Mouse (Mus musculus) lung, postnatal 0 days (tissue): Measurements from ENCODE around the gene Pabpc4. TPM values are rescaled to one million over a fixed set of nuclear protein-coding genes. Genes with fewer than 3 reads are reported as not detected.

Experiments used
- ATAC-seq: fragments of 200-750 bp; cut with Nextera tagmentation; 2 replicates; pipeline ENCODE4 v1.8.0; 2017; ENCODE audit warnings: moderate library complexity
- DNase-seq: peaks from one replicate; pipeline ENCODE4 v3.0.0-alpha.2; 2016; ENCODE audit warnings: low spot score
- H3K27ac ChIP-seq: fragments of 300-500 bp; sonication (generic); 2 replicates; pipeline ENCODE4 v1.5.1; 2014; ENCODE audit warnings: antibody characterized with exemption, mild to moderate bottlenecking, low read length, mixed read lengths
- H3K27me3 ChIP-seq: fragments of 300-500 bp; sonication (generic); replicated peaks from 2 replicates; pipeline ENCODE4 v1.6.1; 2014; ENCODE audit warnings: low read length, mixed read lengths; ENCODE audit not compliant: insufficient read depth
- H3K36me3 ChIP-seq: fragments of 300-500 bp; sonication (generic); 2 replicates; pipeline ENCODE4 v1.6.1; 2014; ENCODE audit warnings: low read length, mixed read lengths; ENCODE audit not compliant: insufficient read depth
- H3K4me1 ChIP-seq: fragments of 300-500 bp; sonication (generic); 2 replicates; pipeline ENCODE4 v1.6.1; 2014; ENCODE audit warnings: antibody characterized with exemption, low read depth, low read length, mixed read lengths; ENCODE audit not compliant: insufficient read depth
- H3K4me2 ChIP-seq: fragments of 300-500 bp; sonication (generic); replicated peaks from 2 replicates; pipeline ENCODE4 v1.6.1; 2014; ENCODE audit warnings: low read depth, mild to moderate bottlenecking, low read length, moderate library complexity, mixed read lengths
- H3K4me3 ChIP-seq: fragments of 300-500 bp; sonication (generic); 2 replicates; pipeline ENCODE4 v1.5.1; 2014; ENCODE audit warnings: low read depth, low read length
- H3K9ac ChIP-seq: fragments of 300-500 bp; sonication (generic); replicated peaks from 2 replicates; pipeline ENCODE4 v1.6.1; 2014; ENCODE audit warnings: low read depth, mild to moderate bottlenecking
- H3K9me3 ChIP-seq: fragments of 300-500 bp; sonication (generic); 2 replicates; pipeline ENCODE4 v1.6.1; 2016; ENCODE audit warnings: low read length, mixed read lengths
- CTCF ChIP-seq: IDR thresholded peaks from 2 replicates; pipeline ENCODE4 v1.5.1; 2016; ENCODE audit warnings: antibody characterized with exemption, mild to moderate bottlenecking
- EP300 ChIP-seq: IDR thresholded peaks from 2 replicates; pipeline ENCODE4 v1.6.1; 2016; ENCODE audit warnings: antibody characterized with exemption, mild to moderate bottlenecking, control low read depth
- WGBS: fragments of 180-500 bp; shearing (Covaris S2); extraction: QIAGEN DNeasy Blood & Tissue Kit; methylation state at CpG from one replicate; pipeline ENCODE4 v1.1.7; 2014; 5-methylcytosine and 5-hydroxymethylcytosine counted together
- polyA plus RNA-seq: library from polyadenylated mRNA; unstranded; fragments of >200 nt; fragmentation: Nextera tagmentation; extraction: Ambion mirVana; gene quantifications from 2 replicates; pipeline ENCODE4 v1.2.1, GENCODE M21; 2015

Gene Pabpc4
- polyA plus RNA-seq, 1 experiment from 2014 or later, result 11.4 TPM

DNA sequence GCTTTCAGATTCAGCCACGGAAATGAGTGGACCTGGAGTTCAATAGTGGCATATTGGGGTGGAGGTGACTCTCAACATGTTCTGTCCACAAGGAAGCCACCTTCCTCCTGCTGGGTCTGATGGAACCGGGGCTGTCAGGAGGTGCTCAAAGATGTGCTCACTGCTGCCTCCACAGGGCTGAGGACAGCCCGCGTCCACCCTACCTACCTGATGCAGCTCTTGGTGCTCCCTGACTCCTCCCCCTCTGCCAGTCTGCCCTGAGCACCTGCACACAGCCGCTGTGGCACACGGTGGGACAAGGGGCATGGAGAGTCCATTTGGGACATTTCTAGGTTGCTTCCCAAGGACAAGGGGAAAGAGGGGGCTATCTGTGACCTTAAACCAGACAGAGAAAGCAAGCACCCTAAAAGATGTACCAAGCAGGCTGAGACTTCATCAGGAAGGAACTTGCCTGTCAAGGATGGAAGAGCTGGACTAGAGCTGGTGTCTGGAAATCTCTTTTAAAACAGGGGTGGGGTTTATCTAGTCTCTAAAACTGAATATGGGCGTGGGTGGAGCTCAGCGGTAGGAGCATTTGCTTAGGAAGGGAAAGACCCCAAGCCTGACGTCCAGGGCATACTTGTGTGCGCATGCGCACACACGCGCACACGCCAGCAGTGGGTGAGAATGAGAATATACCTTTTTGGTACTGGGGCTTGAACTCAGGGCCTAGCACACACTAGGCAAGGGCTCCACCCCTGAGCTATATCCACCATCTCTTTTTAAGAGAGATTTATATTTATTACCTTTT lies 73.8 kb downstream of the Pabpc4 start:
- Histone ChIP-seq H3K4me3 (no peak overlapping the region), H3K36me3 (no peaks in the 10 kb centered on the region), H3K4me1 (no peaks in the 10 kb centered on the region), H3K9me3 (no peaks in the 10 kb centered on the region), H3K27ac (no peak overlapping the region), H3K9ac (no peak overlapping the region), H3K4me2 (no peak overlapping the region), H3K27me3 (no peaks in the 10 kb centered on the region)
- TF ChIP-seq CTCF, result peak; percentile 5; the same call in 1 of the 2 replicates
- no peak for TF ChIP-seq EP300
- ATAC-seq (no peak), DNase-seq (no peak)
- 57% methylated on average over 14 of the region's 14 CpGs for WGBS

DNA sequence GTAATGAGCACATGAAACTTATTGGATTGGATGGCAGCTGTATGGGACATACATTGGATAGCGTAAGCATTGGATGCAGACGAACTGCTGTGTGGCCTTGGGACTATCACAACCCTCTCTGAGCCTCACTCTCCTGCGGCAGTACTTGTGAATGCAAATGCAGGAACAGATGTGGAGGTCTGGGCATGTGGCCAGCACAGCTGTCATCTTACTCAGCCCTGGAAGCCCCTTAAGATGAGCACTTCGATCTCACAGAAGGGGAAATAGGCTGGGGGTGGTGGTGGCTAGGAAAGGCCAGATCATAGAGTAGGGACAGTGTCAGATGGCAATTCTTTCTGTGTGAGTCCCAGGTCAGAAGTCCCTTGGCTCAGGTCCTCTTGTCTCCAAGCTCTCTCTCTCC lies 75.5 kb downstream of the Pabpc4 start:
- Histone ChIP-seq H3K4me2 (no peak overlapping the region), H3K4me3 (no peak overlapping the region), H3K9me3 (no peaks in the 10 kb centered on the region), H3K27ac (no peak overlapping the region), H3K36me3 (no peaks in the 10 kb centered on the region), H3K9ac (no peak overlapping the region), H3K4me1 (peaks cover 5% of the 10 kb centered on the region; the same call in 1 of the 2 replicates), H3K27me3 (peaks cover 8% of the 10 kb centered on the region)
- 53% methylated on average over 4 of the region's 4 CpGs for WGBS
- no peak for TF ChIP-seq EP300
- TF ChIP-seq CTCF, result no peak
- ATAC-seq, result no peak
- DNase-seq, result no peak

DNA sequence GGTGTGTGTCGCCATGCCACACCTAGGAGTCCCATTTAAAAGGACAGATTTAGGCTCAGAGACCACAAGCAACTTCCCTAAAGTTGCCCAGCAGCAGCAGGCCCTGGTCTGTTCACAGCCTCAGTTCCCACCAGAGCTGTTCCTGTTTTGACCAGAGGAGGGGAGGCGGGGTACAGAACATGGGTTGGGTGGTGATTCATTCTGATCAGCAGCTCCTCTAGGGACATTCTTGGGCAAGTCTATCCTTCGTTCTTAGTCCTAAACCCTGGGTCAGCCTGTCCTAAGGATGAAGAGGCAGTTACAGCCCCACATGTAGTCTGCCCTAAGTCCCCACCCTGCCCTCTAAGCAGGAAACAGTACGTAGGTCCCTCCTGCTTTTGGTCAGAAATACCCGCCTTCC lies 78.1 kb downstream of the Pabpc4 start:
- Histone ChIP-seq H3K27me3 (peaks cover 9% of the 10 kb centered on the region), H3K9ac (no peak overlapping the region), H3K4me1 (peaks cover 5% of the 10 kb centered on the region; the same call in 1 of the 2 replicates), H3K9me3 (no peaks in the 10 kb centered on the region), H3K27ac (no peak overlapping the region), H3K4me3 (no peak overlapping the region), H3K36me3 (no peaks in the 10 kb centered on the region), H3K4me2 (no peak overlapping the region)
- peak; percentile 4 for DNase-seq
- ATAC-seq, result no peak
- TF ChIP-seq CTCF (no peak), EP300 (no peak)
- 73% methylated on average over 5 of the region's 5 CpGs for WGBS

DNA sequence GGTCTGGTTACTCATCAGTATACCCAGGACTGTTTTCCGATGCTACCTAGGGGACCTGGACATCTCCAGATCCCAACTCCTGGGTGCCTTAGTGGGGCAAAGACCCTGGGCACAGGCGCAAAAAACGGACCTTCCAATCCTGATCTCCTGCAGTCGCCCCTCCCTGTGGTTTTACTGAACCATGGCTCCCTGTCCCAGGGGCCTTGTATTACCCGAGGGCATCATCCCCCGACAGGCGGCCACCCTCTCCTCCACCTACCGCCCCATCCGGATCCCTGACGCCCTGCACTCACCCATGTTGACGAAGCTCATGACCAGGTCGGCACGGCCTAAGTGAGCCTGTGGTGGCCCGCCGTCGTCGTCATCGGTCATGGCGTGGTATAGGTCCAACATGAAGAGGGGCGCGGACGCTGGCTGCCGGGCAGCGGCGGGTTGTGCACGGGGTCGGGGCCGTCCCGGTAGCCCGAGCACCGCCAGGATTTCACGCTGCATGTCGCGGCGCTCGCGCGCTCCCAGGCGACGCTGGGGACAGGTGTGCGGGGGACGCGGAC lies 80.0 kb downstream of the Pabpc4 start:
- no peak for TF ChIP-seq CTCF
- no peak for TF ChIP-seq EP300
- Histone ChIP-seq H3K4me1 (peaks cover 5% of the 10 kb centered on the region; the same call in 1 of the 2 replicates), H3K4me2 (peak overlapping the region; percentile 87), H3K9ac (no peak overlapping the region), H3K36me3 (no peaks in the 10 kb centered on the region), H3K27ac (no peak overlapping the region), H3K4me3 (peak overlapping the region; percentile 43), H3K9me3 (no peaks in the 10 kb centered on the region), H3K27me3 (peaks cover 9% of the 10 kb centered on the region)
- DNase-seq, result peak; percentile 7
- 2% methylated on average over 42 of the region's 43 CpGs for WGBS
- peak; percentile 4; the same call in 1 of the 2 replicates for ATAC-seq

DNA sequence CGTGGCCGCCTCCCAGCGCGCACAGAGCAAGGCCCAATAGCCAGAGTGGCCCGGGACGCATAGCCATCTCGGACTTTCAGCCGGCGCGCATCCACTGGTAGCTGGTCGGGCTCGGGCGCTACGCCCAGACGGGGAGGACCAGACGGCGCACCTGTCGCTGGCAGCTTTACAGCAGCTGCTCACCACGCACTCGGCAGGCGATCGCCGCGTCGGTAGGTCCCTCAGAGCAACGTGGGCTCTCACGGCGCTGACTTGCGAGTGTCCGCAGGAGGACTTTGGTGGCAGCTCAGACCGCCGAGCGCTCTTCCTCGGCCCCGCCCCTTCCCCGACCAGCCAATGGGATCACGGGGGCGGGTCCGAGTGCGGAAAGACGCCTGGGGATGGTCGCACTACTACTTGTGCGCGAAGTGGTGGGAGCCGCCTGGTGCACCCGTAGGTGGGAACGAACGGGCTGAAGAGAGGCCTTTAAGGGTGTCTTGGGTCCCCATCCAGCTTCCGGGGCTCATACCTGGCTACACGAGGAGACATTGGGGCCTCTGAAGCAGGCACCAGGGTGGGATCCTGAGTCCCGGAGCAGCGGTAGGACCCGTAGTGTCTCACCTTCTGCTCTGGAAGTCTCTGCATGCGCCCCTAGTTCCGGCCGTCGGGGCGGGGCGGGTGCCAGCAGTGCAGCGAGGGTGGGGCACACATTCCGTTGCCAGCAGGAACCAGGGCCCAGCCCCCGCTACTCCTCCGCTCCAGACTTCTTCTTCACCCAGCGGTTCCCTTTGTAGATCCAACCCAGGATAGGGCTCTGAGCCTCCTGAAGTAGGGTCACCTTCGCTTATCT lies 80.7 kb downstream of the Pabpc4 start, which contains the start of gene Bmp8a:
Bmp8a (minus strand) TSS at position 611 of the 829 bp plus-strand sequence.
- Histone ChIP-seq H3K4me2 (peak within 1 kb of the TSS; percentile 87), H3K9ac (no peak within 1 kb of the TSS), H3K4me1 (peaks cover 5% of the 10 kb centered on the region; the same call in 1 of the 2 replicates), H3K4me3 (peak within 1 kb of the TSS; percentile 43), H3K9me3 (no peaks in the 10 kb centered on the region), H3K36me3 (no peaks in the 10 kb centered on the region), H3K27me3 (peaks cover 9% of the 10 kb centered on the region), H3K27ac (0 out of 2 replicates have a peak within 1 kb of the TSS, but pooled peaks have one; percentile 20)
- peak; percentile 84 for DNase-seq
- ATAC-seq, result peak; percentile 85
- under 1% methylated on average over 61 of the region's 65 CpGs for WGBS
- no peak for TF ChIP-seq EP300
- TF ChIP-seq CTCF, result no peak

DNA sequence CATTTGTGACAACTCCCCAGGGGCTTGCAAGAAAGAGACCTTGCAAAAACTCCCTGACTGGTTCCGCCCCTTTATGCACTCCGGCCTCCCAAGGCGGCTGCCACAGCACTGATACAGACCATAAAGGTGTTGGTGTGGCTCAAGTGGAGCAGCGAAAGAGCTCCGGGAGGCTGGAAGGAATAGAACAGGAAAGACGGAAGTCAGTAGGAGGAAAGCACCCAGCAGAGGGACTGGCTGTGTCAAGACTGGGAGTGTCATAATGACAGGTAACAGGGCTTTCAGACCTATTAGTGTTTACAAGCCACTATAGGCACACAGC lies 81.3 kb downstream of the Pabpc4 start:
- 4% methylated on average over 6 of the region's 6 CpGs for WGBS
- no peak overlapping the region for H3K9ac ChIP-seq
- peak; percentile 50 for DNase-seq
- no peak for TF ChIP-seq EP300
- no peak for TF ChIP-seq CTCF
- peak; percentile 23 for ATAC-seq
- H3K4me3 ChIP-seq, result peak overlapping the region; percentile 43
- peaks cover 9% of the 10 kb centered on the region for H3K27me3 ChIP-seq
- peaks cover 5% of the 10 kb centered on the region; the same call in 1 of the 2 replicates for H3K36me3 ChIP-seq
- H3K4me2 ChIP-seq, result peak overlapping the region; percentile 87
- H3K27ac ChIP-seq, result no peak overlapping the region
- H3K4me1 ChIP-seq, result peaks cover 5% of the 10 kb centered on the region; the same call in 1 of the 2 replicates
- no peaks in the 10 kb centered on the region for H3K9me3 ChIP-seq

Other genes with a start within 250 kb of the Pabpc4 start
- 10.7 and 11.1 TPM in 2 replicates for gene Trit1, start 245.8 kb upstream of the Pabpc4 start, polyA plus RNA-seq
- gene Bmp8b, start 157.2 kb upstream of the Pabpc4 start, polyA plus RNA-seq, result 0.57 and 0.84 TPM in 2 replicates
- not detected in 2 replicates for gene Oxct2b, start 146.1 kb upstream of the Pabpc4 start, polyA plus RNA-seq
- gene Ppie, start 122.4 kb upstream of the Pabpc4 start, polyA plus RNA-seq, result 41.2 and 43.8 TPM in 2 replicates
- 0.20 and 0.51 TPM in 2 replicates for gene Hpcal4, start 79.1 kb upstream of the Pabpc4 start, polyA plus RNA-seq
- gene Nt5c1a, start 60.8 kb upstream of the Pabpc4 start, polyA plus RNA-seq, result 0.10 TPM in 1 of 2 replicates, not detected in the other
- gene Heyl, start 28.8 kb upstream of the Pabpc4 start, polyA plus RNA-seq, result 20.3 and 23.6 TPM in 2 replicates
- not detected in 2 replicates for gene Oxct2a, start 61.3 kb downstream of the Pabpc4 start, polyA plus RNA-seq
- 0.44 and 0.61 TPM in 2 replicates for gene Bmp8a, start 80.9 kb downstream of the Pabpc4 start, polyA plus RNA-seq